Mouse (Mus musculus) layer of hippocampus, adult 9-10 months (tissue): ENCODE measurements around the gene Lrr1.

ENCODE experiments used
- DNase-seq: peaks from one replicate; pipeline ENCODE4 v3.0.0; 2022; ENCODE audit warnings: low spot score

Lrr1 gene

GRCm38 (mm10) chr12:69198985-69199384 lies 30.4 kb downstream of the Lrr1 start:
- DNase-seq, result no peak

GRCm38 (mm10) chr12:69204052-69204833 lies 35.6 kb downstream of the Lrr1 start, which contains the start of gene Gm49384:
TSS of gene Gm49384 (minus strand) at chr12:69204267.
- no peak for DNase-seq

DNA sequence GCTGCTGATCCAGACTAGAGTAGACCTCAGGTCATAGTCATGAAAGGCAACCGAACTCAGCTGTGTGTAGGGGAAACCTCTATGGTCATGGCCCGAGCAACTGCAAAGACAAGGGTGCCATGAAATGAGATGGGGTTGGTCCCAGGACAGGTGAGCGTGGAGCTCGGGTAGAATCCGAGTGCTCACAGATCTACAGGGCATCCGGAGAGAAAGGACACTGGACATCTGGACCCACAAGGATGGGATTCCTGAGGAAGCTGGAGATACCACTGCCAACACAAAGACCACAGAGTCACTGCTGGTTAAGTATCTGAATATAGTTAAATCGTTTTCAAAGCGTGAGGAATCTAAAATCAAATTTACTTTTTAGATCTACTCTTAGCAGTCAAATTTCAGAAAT lies 38.8 kb downstream of the Lrr1 start:
- DNase-seq, result no peak

DNA sequence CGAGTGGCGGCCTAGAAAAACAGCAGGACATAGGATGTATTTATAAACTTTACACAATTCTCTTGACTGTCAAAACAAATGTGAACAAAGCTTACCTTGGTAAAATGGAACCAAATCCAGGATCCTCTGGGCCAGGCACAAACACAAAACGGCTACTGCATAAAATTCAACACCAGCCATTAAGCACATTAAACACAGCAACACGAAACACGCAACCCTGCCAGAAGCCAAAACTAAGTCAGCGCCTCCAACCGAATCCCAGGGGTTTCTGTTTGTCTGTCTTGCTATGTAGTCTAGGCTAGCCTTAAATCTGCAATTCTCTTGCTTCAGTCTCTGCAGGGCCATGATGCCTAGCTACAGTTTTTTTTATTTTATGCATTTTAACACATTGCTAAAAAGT lies 39.3 kb downstream of the Lrr1 start:
- DNase-seq, result no peak

- no peak for DNase-seq
These were observed 39.9 kb downstream of the Lrr1 start for GRCm38 (mm10) chr12:69208520-69208919.

DNA sequence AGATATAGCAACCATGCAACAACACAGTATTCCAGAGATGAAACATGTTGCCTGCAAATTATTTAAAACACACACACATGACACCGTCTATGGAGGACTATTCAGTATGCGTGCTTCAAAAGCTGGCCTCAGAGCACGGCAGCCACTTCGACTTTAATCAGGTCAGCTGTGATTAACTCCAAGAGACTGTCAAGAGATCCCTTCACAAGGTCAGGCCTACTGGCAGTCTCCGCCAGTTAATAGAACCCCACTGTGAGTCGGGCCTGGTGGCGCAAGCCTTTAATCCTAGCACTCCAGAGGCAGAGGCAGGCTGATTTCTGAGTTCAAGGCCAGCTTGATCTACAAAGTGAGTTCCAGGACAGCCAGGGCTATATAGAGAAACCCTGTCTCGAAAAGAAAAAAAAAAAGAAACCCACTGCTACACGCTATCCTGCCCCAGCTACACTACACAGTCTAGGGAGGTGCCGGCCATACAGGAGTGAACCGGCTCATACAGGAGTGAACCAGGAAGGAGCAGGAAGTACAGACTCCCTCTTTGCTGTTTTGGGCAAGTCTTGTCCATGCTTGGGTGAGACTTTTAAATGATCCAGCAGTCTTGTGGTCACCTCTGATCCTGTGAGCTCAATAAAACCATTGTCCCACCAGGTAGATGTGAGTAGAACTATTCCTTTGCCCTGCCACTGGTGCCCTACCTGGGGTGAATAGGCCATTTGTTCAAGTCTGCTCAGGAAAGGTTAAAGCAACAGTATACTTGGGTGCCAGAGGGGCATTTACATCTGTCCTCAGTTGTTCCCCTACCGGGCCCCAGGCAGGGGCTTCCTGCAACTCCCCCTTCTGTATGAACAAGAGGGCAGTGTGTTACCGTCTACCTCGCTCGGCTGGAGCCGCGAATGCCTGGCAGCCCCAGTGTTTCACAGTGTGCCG lies 41.7 kb downstream of the Lrr1 start:
- DNase-seq, result no peak

DNA sequence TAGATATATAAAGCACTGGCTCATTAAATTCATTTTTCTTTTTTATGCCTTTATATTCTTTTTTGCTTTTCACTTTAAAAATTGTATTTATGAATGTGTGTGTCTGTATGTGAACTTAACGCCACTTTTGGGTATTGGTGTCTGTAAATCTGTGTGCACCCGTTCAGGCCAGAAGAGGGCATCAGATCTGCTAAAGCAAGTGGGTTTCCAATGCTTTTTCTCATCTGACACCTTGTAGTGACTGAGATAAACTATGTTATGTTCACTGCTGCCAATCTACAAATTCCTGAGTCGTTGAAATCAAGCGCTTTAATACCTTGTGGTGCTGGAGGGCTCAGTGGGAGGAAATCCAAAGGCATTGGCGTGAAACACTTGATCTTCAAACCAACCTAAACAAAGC lies 42.4 kb downstream of the Lrr1 start:
- no peak for DNase-seq

DNA sequence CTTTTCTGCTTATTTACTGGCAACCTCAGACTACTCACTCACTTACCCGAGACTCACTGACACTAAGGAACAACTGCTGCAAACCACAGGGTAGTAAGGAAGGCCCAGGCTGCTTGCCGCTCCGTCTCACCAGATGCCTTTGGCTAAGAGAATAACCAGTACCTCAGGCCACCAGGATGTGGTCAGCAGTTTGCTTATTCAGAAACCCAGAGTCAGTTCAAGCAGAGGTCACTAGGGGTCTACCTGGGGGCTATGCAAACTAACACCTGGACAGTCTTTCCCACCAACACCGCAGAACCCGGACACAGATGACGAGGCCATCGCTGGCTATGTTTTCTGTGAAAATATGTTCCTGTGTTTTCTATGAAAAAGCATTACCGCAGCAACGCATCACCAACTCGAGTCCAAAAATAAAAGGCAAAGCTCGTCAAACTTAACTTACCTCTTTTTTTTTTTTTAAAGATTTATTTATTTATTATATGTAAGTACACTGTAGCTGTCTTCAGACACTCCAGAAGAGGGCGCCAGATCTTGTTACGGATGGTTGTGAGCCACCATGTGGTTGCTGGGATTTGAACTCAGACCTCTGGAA lies 44.7 kb downstream of the Lrr1 start:
- DNase-seq, result no peak

- no peak for DNase-seq
These were observed 45.8 kb downstream of the Lrr1 start for GRCm38 (mm10) chr12:69214393-69214792.

DNA sequence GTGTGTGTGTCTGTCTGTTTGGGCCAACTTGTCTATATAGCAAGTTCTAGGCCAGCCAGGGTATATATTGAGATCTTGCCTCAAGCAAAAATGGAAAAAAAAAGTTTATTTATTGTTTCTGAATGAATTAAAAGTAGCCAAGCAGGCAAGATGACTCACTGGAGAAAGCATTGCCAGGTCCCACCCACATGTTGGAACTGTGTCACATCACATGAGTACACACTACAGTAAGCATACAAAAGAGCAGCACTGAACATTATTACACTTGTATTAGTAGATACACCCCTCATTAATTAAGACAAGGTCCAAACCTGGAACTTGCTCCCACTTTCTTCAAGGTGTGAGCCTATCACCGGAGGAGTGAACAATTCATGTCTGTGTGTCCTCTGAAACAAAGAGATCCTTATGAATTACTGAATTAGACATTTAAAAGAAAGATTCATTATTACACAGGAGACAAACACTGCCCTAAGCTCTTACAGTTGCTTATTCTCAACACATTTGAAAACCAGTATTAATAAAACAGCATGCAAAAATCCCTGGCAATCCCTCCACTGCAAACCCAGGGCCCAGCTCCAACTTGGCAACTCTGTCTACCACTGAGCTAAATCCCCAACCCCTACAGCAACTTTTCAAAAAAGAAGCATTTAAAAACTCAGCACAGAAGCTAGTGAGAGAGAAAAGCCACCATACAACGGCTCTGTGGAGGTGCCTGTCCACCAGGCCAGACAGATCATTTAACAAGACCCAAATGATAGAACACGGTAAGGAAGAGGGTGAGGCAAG lies 46.6 kb downstream of the Lrr1 start:
- DNase-seq, result peak; percentile 76

DNA sequence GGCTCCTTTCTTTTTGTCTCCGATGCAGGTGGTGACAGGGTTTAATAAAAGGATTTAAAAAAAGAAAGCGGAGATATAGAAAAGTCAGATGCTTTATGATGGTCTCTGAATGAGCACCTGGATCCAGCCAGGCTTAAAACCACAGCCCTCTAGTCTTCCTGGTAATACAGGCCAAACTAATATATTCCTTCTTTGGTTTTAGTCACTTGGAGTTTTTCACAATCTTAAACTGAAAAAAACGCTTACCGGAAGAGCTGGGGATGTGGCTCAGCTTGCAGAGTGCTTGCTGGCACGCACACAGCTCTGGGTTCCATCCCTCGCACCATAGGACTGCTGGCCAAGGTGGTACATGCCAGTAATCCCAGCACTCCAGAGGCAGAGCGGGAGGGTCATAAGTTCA lies 48.0 kb downstream of the Lrr1 start:
- DNase-seq, result no peak

DNA sequence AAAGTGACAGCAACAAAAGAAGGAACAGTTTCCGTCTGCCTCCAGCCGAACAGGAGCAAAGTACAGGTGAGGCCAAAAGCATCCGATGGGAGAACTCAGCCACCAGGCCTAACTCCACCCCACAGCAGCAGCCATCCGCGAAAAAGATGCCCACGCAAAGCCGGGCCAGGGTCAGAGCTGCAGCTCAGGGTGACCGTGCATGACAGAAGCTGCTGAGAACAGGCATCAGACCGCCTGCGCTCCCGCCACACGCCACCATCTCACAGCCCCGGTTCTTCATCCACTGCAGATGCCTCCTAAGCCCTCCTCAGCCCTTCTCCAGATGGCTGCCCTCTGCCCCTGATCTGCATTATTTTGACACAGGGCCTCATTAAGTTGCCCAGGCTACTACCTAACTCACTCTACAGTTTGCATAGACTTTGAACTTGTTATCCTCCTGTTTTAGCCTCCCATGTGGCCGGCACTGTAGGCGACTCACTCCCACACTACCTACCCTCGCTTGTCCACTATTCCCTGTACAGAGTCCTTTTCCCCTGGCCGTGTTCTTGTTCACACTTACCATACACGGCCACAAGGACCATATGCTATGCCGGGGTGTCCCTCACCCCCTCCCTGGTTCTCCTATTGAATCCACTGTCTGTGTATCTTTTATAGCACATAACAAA lies 52.1 kb downstream of the Lrr1 start:
- no peak for DNase-seq

GRCm38 (mm10) chr12:69227776-69228466 lies 59.3 kb downstream of the Lrr1 start, which contains the start of gene Pole2:
TSS of gene Pole2 (minus strand) at chr12:69228195.
- DNase-seq, result peak; percentile 53
